Mouse (Mus musculus) CD8-positive naive resting alpha-beta T cell, adult 2 months (primary cell): Measurements from ENCODE around the gene Aspdh.

Experiments used
- DNase-seq, 2 experiments: peaks; one replicate each; pipeline ENCODE4 v3.0.0; 2022; ENCODE audit warnings: low read depth in 2 of 2, low spot score in 2 of 2

The Aspdh gene

DNA sequence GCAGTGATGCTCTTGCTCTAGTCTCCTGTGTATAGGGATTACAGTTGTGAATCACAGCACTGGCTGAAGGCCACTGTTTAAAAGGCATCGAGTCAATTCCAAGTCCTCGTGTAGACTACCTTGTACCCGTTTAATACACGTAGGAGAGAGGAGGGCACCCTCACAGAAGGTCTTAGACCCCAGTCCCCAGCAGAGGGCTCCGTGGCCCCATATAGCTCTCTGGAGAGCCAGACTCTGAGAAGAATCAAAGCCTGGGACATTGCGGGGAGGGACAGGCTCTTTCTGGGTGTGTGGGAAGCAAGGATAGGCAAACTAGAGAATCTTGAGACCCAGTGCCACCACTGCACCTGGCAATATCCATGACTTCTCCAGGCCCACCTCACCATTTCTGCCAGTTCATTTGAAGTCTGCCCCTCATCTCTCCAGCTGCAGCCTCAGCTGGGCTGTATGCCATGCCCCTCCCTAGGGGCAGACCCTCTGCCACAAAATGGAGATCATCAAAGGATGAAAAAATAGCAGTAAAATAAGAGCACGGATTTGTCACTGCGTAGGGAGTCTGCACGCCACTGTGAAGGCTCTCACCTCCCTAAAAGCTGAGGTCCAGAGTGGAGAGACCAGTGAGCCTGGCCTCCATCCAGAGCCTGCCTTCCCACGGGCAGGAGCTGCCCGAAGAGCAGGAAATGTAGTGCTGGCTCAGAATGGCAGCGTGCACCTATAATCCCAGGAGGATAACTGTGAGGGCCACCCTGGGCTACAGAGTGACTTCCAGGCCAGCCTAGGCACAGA, 18.9 kb upstream of the Aspdh start:
- DNase-seq, result no peak

DNA sequence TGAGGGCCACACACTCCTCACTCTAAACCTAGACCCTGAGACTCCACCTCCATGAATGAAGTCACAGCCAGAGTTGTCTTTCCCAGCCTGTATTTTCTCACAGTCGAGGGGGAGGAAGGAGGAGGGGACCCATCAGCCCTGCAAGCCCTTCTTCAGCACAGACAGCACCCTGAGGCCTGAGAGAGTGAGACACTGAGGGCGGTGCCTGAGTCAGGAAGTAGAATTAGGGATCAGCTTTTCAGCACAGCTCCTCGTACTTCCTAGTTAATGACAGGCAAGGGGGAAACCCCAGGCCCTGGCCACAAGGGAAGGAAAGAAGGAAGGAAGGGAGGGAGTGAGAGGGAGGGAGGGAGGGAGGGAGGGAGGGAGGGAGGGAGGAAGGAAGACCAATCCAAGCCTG, 11.9 kb upstream of the Aspdh start:
- no peak for DNase-seq

DNA sequence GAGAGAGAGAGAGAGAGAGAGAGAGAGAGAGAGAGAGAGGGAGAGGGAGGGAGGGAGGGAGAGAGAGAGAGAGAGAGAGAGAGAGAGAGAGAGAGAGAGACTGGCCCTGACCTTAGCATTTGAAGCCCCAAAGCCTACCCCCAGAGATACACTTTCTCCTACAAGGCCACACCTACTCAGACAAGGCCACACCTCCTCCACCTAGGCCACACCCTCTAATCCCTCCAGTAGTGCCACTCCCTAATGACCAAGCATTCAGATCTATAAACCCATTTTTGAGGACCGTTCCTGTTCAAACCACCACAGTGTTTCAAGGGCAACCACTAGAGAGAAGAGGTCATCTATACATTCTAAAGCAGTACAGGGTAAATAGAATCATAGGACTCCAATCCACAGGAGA, 8.9 kb upstream of the Aspdh start:
- DNase-seq, result no peak

DNA sequence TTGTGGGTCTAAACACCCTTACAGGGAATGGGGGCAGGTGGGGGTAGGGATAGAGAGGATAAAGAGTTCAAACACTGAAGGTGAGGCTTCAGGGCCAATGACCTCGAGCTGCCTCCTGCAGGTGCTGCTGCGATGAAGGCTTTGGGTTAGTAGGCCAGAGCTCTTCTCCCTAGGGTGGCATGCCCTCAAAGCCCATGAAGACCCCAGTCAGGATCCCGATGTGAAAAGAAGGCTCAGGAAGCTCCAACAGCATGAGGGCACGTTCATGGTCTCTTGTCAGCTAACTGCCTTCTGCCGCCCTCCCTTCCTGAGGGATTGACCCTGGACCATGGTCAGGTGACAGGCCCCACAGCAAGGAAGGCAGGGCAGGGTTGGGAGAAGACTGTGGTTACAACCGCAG, 5.1 kb upstream of the Aspdh start:
- no peak for DNase-seq

DNA sequence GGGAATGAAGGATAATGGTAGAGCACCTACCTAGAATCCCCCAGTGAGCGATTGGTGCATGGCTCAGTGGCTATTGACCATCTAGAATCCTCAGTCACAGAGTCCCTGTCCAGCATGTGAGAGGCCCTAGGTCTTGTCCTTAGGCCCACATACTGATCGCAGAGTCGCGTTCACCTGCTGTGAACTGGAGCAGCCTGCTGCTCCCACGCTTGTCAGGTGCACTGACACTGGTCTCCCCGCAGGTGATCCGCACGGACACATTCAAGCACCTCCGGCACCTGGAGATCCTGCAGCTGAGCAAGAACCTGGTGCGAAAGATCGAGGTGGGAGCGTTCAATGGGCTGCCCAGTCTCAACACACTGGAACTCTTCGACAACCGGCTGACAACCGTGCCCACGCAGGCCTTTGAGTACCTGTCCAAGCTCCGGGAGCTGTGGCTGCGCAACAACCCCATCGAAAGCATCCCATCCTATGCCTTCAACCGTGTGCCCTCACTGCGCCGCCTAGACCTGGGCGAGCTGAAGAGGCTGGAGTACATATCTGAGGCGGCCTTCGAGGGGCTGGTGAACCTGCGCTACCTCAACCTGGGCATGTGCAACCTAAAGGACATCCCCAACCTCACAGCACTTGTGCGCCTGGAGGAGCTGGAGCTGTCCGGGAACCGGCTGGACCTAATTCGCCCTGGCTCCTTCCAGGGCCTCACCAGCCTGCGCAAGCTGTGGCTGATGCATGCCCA, 4.3 kb upstream of the Aspdh start:
- DNase-seq, result no peak

DNA sequence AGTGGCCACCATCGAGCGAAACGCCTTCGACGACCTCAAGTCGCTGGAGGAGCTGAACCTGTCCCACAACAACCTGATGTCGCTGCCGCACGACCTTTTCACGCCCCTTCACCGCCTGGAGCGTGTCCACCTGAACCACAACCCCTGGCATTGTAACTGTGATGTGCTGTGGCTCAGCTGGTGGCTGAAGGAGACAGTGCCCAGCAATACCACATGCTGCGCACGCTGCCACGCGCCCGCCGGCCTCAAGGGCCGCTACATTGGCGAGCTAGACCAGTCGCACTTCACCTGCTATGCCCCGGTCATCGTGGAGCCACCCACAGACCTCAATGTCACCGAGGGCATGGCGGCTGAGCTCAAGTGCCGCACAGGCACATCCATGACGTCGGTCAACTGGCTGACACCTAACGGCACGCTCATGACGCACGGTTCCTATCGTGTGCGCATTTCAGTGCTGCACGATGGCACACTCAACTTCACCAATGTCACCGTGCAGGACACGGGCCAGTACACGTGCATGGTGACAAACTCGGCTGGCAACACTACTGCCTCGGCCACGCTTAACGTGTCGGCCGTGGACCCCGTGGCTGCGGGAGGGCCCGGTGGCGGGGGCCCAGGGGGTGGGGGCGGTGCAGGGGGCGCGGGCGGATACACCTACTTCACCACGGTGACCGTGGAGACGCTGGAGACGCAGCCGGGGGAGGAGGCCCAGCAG, 3.5 kb upstream of the Aspdh start:
- DNase-seq, result no peak

DNA sequence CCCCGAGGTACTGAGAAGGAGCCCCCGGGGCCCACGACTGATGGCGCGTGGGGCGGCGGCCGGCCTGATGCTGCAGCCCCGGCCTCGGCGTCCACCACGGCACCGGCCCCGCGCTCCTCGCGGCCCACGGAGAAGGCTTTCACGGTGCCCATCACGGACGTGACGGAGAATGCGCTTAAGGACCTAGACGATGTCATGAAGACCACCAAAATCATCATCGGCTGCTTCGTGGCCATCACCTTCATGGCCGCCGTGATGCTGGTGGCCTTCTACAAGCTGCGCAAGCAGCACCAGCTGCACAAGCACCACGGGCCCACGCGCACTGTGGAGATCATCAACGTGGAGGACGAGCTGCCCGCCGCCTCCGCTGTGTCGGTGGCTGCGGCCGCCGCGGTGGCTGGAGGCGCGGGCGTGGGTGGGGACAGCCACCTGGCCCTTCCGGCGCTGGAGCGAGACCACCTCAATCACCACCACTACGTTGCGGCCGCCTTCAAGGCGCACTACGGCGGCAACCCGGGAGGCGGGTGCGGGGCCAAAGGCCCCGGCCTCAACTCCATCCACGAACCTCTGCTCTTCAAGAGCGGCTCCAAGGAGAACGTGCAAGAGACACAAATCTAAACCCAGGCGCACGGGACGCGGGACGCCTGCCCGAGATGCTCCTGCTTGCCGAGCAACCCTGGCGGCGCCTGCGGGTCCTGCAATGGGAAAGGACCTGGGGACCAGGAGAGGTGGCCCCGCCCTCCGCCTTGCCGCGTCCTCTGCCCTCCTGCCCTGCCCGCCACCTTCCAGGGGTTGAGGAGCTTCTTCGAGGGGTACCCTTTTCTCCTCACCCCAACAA, 2.8 kb upstream of the Aspdh start:
- no peak for DNase-seq

DNA sequence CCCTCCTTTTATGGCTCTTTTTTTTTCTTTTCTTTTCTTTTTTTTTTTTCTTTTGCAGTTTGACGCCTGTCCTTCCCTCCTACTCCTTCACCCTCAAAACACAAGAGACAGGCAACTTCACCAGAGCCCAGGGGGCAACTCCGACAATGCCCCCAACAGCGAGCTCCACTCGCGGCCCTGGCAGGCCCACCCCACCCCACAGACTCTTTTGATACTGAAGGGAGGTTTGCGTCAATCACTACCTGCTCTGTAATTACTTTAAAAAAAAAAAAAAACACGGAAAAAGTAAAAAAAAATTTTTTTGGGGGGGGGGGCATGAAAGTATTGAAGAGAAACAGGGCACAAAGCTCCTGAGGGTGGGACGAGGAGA, 2.1 kb upstream of the Aspdh start:
- no peak for DNase-seq

DNA sequence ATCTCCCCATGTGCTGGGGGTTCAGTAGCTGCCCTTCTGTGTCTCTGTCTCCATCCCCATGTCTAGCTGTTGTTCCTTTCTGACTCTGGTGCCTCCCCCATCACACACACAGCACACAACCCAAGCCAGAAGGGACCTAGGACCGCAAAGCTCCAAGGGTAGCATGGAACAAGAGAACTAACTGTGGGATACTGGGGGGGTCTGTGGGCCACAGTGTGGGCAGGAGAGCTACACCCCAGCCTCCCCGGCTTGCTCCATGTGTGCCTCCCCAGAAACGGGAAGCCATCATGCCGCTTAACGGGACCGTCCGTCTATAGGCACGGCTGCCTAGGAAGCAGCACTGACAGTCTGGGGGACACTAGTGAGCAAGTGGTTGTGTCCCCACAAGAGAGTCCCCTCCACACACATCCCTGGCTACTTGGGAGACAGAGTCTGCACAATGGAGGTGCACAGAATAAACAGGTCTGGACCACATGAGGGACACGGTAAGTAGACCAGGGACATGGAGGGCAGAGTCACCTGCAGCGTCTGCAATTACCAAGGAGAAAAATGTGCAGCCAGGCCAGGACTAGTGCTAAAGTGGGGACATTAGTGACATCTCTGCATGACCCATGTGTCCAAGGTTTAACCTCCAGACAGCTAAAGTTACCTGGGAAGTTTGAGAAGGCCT, 1.5 kb upstream of the Aspdh start:
- no peak for DNase-seq

DNA sequence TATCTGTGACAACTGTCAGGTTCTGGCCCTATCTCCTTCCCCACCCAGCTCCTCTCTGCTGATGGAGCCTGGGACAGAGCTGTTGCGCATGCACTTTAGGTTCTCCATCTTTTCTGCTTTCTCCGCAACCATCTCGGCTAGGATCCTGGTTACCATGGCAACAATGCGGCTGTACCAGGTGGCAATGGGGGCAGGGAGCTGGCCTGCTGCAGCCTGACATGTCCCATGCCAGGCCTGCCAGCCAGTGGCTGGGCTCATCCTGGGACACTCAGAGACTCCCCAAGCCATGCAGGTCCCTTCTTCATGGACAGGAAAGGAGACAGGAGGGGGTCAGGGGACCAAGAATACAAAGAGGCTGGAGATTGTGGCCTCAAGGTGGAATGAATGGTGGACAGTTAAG, 680 bp upstream of the Aspdh start:
- no peak for DNase-seq

DNA sequence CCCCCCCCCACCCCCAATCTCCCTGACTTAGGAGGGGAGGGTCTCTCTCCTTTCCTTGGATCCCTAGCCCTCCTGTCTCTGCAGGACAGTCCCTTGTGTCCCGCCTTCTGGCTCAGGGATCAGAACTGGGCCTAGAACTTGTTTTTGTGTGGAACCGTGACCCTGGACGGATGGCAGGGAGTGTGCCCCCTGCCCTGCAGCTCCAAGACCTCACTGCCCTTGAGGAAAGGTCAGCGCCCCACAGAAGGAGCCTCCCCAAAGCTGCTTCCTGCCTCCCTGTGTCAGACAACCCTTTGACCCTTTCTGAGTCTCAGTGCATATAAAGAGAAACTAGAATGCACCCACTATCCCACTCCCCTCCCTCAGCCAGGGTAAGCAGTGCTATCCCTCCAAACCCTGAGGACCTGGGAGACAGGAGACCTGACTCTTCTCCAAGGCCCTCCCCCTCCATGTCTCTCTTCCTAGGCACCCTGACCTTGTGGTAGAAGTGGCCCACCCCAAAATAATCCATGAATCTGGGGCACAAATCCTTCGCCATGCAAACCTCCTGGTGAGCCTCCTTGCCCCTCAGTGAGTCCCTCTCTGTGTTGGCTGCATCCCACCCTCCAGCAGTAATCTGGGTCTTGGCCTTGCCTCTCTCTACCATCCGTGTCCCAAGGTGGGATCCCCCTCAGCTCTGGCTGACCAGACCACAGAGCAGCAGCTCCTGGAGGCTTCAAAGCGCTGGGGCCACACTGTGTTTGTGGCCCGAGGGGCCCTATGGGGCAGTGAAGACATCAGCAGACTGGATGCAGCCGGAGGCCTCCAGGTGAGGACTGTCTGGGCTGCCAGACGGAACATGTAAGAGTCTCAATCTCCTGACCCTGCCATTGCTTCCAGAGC, 1.1 kb downstream of the Aspdh start:
- DNase-seq, result no peak

DNA sequence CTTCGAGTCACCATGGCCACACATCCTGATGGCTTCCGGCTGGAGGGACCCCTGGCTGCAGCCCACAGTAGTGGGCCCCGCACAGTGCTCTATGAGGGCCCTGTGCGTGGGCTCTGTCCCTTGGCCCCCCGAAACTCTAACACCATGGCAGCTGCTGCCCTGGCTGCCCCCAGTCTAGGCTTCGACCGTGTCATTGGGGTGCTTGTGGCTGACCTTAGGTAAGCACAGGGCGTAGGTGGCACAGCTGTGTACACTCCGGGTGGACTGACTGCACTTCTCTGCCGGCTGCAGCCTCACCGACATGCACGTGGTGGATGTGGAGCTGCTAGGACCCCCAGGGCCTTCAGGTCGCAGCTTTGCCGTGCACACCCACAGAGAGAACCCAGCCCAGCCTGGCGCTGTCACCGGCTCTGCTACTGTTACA, 1.7 kb downstream of the Aspdh start:
- no peak for DNase-seq

DNA sequence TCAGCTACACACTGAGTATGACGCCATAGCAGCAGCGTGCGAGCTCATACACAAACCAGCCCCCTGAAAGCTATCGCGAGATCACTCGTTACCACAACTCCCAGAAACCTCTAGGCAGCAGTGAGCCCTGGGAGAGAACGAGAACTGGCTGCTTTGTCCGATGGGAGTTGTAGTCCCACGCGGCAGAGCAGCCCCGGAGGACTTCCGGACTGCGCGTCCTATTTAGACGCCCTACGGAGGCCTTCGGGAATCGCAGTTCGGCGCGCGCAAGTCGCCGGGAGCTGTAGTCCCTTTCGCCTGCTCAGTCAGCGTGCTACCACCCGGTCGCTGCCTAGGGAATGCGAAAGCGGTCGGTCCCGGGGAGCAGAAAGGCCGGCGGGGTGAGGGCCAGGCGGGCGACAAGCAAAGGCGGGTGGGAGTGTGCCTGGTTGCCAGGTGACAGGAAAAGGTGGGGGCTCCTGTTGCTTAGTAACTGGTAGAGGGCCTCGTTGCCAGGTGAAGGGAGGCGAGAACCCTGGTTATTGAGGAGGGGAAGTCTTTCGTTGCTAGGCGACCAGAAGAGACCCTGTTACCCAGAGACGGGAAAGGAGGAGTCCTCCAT, 2.7 kb downstream of the Aspdh start, which contains the start of gene Josd2:
TSS of gene Josd2 (plus strand) at position 170 of the 601 bp plus-strand sequence.
- peak; percentile 82 to 89 for DNase-seq

DNA sequence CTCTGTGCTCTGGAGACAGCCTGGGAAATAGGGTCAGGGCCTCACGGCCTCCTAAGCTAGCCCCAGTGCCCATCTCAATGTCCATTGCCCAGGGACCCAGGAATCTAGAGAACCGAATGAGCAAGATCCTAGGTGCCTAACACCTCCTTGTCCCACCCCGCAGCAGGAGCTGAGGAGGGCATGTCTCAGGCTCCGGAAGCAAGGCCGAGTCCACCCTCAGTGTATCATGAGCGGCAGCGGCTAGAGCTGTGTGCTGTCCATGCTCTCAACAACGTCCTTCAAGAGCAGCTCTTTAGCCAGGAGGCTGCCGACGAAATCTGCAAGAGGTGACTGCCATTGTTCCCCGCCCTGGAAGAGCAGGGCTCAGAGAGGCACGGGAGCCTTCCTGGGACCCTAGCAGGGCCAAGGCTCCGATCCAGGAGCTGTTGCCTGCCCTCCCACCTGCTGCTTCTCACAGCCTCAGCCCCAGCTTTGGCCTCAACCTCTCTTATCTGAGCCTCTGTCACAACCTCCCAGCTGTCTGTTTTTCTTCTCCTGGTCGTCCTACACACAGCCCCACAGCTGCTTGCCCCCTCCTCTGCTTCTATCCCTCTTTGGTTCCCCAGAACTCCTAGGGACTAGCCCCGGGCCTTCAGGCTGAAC, 3.6 kb downstream of the Aspdh start:
- DNase-seq, result no peak

DNA sequence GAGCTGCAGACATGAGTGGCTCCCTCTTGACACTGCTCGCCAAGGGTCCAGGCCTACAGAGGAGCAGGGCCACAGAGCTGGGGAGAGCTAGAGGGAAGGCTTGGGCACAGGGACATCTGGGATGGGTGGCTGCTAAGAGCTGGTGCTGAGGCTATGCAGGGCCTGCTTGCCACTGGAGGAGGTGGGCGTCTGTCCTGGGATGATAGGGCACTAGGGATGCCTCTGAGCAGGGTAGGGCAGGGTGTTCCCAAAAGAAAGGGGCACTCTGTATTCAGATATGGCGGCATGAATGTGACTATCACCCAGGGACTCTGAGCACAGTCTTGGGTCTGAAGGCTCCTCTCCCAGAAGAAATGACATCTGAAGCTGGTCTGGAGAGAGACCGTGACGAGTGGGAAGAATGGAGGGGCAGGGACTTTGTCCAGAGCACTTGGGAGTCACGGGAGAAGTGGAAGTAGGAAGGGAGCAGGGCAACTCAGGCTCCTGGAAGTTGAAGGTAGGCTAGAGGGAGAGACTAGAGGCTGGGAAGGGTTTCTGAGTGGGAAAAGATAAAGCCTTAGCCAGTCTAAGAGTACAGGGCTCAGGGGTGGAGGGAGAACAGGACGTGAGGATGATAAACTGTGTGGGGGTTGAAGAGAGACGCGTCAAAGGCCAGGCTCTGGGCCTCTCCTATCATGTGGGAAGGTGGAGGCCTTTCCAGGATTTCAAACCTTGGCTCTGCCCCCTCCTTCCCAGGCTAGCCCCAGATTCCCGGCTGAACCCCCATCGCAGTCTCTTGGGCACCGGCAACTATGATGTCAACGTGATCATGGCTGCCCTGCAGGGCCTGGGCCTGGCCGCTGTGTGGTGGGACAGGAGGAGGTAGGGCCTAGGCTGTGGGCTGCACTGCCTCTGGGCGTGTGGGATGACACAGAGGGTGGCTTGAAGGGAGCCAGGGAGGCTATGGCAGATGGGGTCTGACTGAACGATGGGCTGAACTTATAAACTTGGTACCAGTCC, 4.8 kb downstream of the Aspdh start:
- DNase-seq, result no peak

DNA sequence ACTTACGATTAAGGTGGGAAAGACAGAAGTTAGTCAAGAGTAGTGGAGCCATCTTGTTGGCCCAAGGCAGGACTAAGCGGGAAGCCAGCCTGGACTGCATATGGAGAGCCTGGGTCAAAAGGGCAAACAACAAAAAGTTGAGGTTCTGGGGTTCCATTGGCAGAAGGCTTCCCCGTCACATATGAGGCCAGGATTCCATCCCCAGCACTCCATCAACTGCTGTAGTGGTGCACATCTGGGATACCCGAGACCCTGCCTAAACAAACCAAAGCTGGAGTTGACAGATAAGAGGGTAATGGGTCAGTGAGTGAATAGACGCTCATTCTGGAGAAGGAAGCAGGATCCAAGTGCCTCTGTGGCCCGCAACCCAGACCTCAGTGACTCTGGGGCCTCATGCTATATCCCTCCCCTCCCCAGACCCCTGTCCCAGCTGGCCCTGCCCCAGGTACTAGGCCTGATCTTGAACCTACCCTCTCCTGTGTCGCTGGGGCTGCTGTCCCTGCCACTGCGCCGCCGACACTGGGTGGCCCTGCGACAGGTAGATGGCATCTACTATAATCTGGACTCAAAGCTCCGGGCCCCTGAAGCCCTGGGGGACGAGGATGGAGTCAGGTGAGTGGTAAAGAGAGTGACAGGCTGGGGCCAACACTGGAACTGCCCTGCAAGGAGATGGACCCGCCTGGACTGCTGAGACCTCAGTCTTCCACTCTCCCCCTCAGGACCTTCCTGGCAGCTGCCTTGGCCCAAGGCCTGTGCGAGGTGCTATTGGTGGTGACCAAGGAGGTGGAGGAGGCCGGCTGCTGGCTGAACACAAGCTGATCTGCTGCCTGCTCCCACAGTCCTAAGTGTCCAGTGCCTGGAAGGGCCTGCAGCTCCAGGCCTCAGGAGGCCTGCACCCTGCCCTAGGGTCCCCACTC, 5.8 kb downstream of the Aspdh start:
- no peak for DNase-seq
